Mouse (Mus musculus): ENCODE results near the gene Ptgfrn. TPM values are rescaled to one million over a fixed set of nuclear protein-coding genes. Genes with fewer than 3 reads are reported as not detected.

Ptgfrn gene
- total RNA-seq, 1 experiment = 52.3 TPM

DNA sequence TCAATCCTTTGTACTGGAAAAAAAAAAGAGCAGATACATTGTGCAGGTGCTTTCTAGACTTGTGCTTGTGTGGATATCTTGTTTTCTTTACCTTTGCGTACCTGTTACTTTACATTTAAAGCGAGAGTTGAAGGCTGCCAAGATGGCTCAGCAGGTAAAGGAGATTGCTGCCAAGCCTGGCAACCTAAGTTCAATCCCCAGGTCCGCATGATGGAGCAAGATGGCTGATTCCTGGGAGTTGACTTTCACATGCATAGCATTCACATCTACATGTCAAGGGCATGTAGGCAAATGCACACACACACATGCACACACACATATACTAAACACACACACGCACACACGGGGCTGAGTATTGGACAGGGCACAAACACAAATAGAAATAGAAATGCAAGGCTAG lies 14.6 kb upstream of the Ptgfrn start:
- no peak overlapping the region for H3K9ac ChIP-seq (ENCODE audit: insufficient read depth, low read depth, low read length, poor library complexity, severe bottlenecking)
- no peak overlapping the region for H3K27ac ChIP-seq (ENCODE audit: insufficient read depth, low read depth, low read length, poor library complexity, severe bottlenecking)
- H3K4me1 ChIP-seq (ENCODE audit: control insufficient read depth in 2 of 2, insufficient read depth in 2 of 2, low read length in 2 of 2, poor library complexity in 1 of 2) = peaks cover 4 to 9% of the 10 kb centered on the region in 2 experiments; a peak in 3 of 4 replicates
- DNase-seq (ENCODE audit: low read depth, low spot score) = no peak
- H3K9me3 ChIP-seq (ENCODE audit: control insufficient read depth, insufficient read depth, low read depth, low read length) = no peaks in the 10 kb centered on the region
- TF ChIP-seq MAFK (IDR thresholded peaks at IDR 0.05; ENCODE audit: insufficient read depth, low read depth, low read length) (no peak), HCFC1 (IDR thresholded peaks at IDR 0.05; ENCODE audit: borderline replicate concordance, insufficient read depth, low read length) (no peak), ZNF384 (IDR thresholded peaks at IDR 0.05; ENCODE audit: low read depth, low read length) (no peak), CHD2 (IDR thresholded peaks at IDR 0.05; ENCODE audit: low read depth, low read length) (no peak)
- H3K36me3 ChIP-seq (ENCODE audit: control insufficient read depth, insufficient read depth, low read length, poor library complexity, severe bottlenecking) = no peaks in the 10 kb centered on the region
- H3K4me3 ChIP-seq (ENCODE audit: insufficient read depth in 1 of 2, low read depth in 1 of 2, low read length in 2 of 2, poor library complexity in 1 of 2, severe bottlenecking in 1 of 2) = no peak overlapping the region
- in situ Hi-C loops (cut with MboI; ENCODE audit: low sequenced_read_pairs in 2 of 2, unreplicated experiment in 2 of 2) = no loop called here

DNA sequence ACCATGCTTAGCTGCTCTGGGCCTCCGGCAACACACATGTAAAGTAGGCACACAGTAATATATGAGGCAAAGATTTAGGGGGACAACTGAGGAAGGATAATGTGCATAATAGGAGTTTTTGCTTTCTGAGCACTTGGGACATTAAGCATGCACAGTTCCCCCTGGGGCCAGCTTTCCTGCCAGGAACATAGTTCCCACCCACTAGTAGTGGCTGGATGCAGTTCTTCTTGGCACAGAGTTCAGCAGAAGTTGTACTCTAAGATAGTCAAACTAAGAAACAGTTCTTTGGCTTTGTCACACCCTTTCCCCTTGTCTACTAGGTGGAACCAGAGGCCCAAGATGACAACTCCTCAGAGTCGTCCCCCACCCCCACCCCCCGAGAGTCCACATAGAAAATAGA lies 12.4 kb upstream of the Ptgfrn start:
- no peaks in the 10 kb centered on the region for H3K9me3 ChIP-seq (ENCODE audit: control insufficient read depth, insufficient read depth, low read depth, low read length)
- no peaks in the 10 kb centered on the region for H3K36me3 ChIP-seq (ENCODE audit: control insufficient read depth, insufficient read depth, low read length, poor library complexity, severe bottlenecking)
- no peak for DNase-seq (ENCODE audit: low read depth, low spot score)
- no peak overlapping the region for H3K4me3 ChIP-seq (ENCODE audit: insufficient read depth in 1 of 2, low read depth in 1 of 2, low read length in 2 of 2, poor library complexity in 1 of 2, severe bottlenecking in 1 of 2)
- H3K4me1 ChIP-seq (ENCODE audit: control insufficient read depth in 2 of 2, insufficient read depth in 2 of 2, low read length in 2 of 2, poor library complexity in 1 of 2) = peaks cover 2% of the 10 kb centered on the region in 2 experiments; a peak in 1 of 4 replicates
- TF ChIP-seq ZNF384 (IDR thresholded peaks at IDR 0.05; ENCODE audit: low read depth, low read length) (no peak), ZC3H11A (IDR thresholded peaks at IDR 0.05; ENCODE audit: borderline replicate concordance, low read depth, low read length) (no peak), HCFC1 (IDR thresholded peaks at IDR 0.05; ENCODE audit: borderline replicate concordance, insufficient read depth, low read length) (no peak), MAFK (IDR thresholded peaks at IDR 0.05; ENCODE audit: insufficient read depth, low read depth, low read length) (no peak), CHD2 (IDR thresholded peaks at IDR 0.05; ENCODE audit: low read depth, low read length) (no peak)
- no peak overlapping the region for H3K9ac ChIP-seq (ENCODE audit: insufficient read depth, low read depth, low read length, poor library complexity, severe bottlenecking)
- no peak overlapping the region for H3K27ac ChIP-seq (ENCODE audit: insufficient read depth, low read depth, low read length, poor library complexity, severe bottlenecking)
- in situ Hi-C loops (cut with MboI; ENCODE audit: low sequenced_read_pairs in 2 of 2, unreplicated experiment in 2 of 2) = no loop called here

DNA sequence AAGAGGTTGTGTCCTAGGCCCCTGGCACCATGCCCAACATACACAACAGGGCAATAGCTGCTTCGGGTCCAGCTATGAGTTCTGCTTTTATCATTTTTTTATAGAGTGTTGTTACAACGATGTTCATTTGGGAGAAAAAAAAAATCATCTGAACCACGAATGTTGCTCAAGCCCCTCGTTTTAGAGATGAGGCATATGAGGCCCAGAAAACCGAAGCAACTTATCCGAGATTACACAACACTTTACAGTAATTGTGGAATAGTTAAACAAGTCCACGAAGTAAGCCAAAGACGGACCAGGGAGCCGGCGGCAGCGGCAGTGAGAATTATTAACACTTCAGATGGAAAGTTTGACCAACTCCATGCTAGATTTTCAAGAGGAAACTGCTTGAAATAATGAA lies 7.7 kb upstream of the Ptgfrn start:
- no peaks in the 10 kb centered on the region for H3K9me3 ChIP-seq (ENCODE audit: control insufficient read depth, insufficient read depth, low read depth, low read length)
- H3K27ac ChIP-seq (ENCODE audit: insufficient read depth, low read depth, low read length, poor library complexity, severe bottlenecking) = no peak overlapping the region
- H3K9ac ChIP-seq (ENCODE audit: insufficient read depth, low read depth, low read length, poor library complexity, severe bottlenecking) = no peak overlapping the region
- H3K36me3 ChIP-seq (ENCODE audit: control insufficient read depth, insufficient read depth, low read length, poor library complexity, severe bottlenecking) = no peaks in the 10 kb centered on the region
- no peak for TF ChIP-seq CHD2 (IDR thresholded peaks at IDR 0.05; ENCODE audit: low read depth, low read length)
- TF ChIP-seq ZNF384 (IDR thresholded peaks at IDR 0.05; ENCODE audit: low read depth, low read length) = no peak
- TF ChIP-seq MAFK (IDR thresholded peaks at IDR 0.05; ENCODE audit: insufficient read depth, low read depth, low read length) = no peak
- no peak for TF ChIP-seq ZC3H11A (IDR thresholded peaks at IDR 0.05; ENCODE audit: borderline replicate concordance, low read depth, low read length)
- TF ChIP-seq HCFC1 (IDR thresholded peaks at IDR 0.05; ENCODE audit: borderline replicate concordance, insufficient read depth, low read length) = no peak
- DNase-seq (ENCODE audit: low read depth, low spot score) = no peak
- in situ Hi-C loops (cut with MboI; ENCODE audit: low sequenced_read_pairs in 2 of 2, unreplicated experiment in 2 of 2) = no loop called here
- no peak overlapping the region for H3K4me3 ChIP-seq (ENCODE audit: insufficient read depth in 1 of 2, low read depth in 1 of 2, low read length in 2 of 2, poor library complexity in 1 of 2, severe bottlenecking in 1 of 2)
- H3K4me1 ChIP-seq (ENCODE audit: control insufficient read depth in 2 of 2, insufficient read depth in 2 of 2, low read length in 2 of 2, poor library complexity in 1 of 2) = peaks cover 0 to 7% of the 10 kb centered on the region in 2 experiments; a peak in 3 of 4 replicates

DNA sequence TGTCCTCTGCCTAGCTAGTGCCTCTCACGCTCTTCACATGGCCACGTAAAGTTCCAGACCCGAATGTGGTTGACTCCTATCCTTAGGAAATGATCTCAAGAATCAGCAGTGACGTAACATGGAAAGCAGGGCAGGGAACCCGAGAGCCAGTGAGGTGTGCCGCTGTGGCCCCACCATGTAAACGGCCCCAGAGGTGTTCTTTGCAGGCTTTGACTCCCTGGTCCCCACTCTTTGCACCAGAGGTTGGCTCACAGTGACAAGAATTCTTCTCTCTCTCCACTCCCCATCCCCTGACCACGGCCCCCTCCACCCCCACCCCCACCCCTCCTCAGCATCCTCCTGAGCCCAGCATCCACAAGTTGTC lies 7.3 kb upstream of the Ptgfrn start:
- Histone ChIP-seq H3K36me3 (ENCODE audit: control insufficient read depth, insufficient read depth, low read length, poor library complexity, severe bottlenecking) (no peaks in the 10 kb centered on the region), H3K27ac (ENCODE audit: insufficient read depth, low read depth, low read length, poor library complexity, severe bottlenecking) (no peak overlapping the region), H3K9ac (ENCODE audit: insufficient read depth, low read depth, low read length, poor library complexity, severe bottlenecking) (no peak overlapping the region), H3K4me1 (ENCODE audit: control insufficient read depth in 2 of 2, insufficient read depth in 2 of 2, low read length in 2 of 2, poor library complexity in 1 of 2) (peaks cover 2 to 7% of the 10 kb centered on the region in 2 experiments), H3K9me3 (ENCODE audit: control insufficient read depth, insufficient read depth, low read depth, low read length) (no peaks in the 10 kb centered on the region), H3K4me3 (ENCODE audit: insufficient read depth in 1 of 2, low read depth in 1 of 2, low read length in 2 of 2, poor library complexity in 1 of 2, severe bottlenecking in 1 of 2) (no peak overlapping the region)
- TF ChIP-seq ZC3H11A (IDR thresholded peaks at IDR 0.05; ENCODE audit: borderline replicate concordance, low read depth, low read length) = no peak
- in situ Hi-C loops (cut with MboI; ENCODE audit: low sequenced_read_pairs in 2 of 2, unreplicated experiment in 2 of 2) = no loop called here
- no peak for DNase-seq (ENCODE audit: low read depth, low spot score)

Measured in ES-E14 (cell line).